Mouse (Mus musculus) bone marrow macrophage, adult 2 months (primary cell): Measurements from ENCODE around the gene Lats2.

Experiments
- CTCF ChIP-seq: IDR thresholded peaks from 2 replicates; pipeline ENCODE4 v1.5.1; 2012; ENCODE audit warnings: low read depth, mild to moderate bottlenecking, low read length, moderate library complexity
- POLR2A ChIP-seq: IDR thresholded peaks from 2 replicates; pipeline ENCODE4 v1.6.1; 2012; ENCODE audit warnings: mild to moderate bottlenecking, low read depth, low read length, borderline replicate concordance

DNA sequence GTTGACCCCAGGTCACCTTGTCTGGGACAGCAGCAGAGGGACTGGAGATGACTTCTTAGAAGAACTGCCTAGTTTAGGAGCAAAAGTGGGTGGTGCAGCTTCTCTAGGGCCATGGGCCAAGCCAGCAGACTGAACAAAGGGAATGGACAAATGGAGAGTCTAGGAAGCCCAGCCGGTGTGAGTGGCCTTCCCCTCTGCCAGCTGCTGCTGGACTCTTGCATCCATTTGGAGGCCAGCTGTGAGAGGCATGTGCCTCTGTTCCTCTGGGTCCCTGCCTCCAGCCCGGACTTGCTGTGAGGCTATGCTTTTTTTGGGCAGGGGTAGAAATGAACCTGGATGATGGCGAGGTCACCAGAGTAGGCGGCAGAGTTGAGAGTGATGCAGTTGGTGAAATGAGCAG lies at the start of gene Lats2:
- TF ChIP-seq CTCF (no peak), POLR2A (no peak)
